Mouse (Mus musculus) small intestine, adult 2 months (tissue): ENCODE measurements around the gene Dram1.

Source experiments
- CTCF ChIP-seq: fragments of 200-500 bp; IDR thresholded peaks from 2 replicates; pipeline ENCODE4 v1.5.1; 2012; ENCODE audit warnings: low read depth, mild to moderate bottlenecking, control low read depth, inconsistent platforms, low read length, moderate library complexity, mixed read lengths; ENCODE audit not compliant: insufficient replicate concordance, insufficient read length; ENCODE audit errors: extremely low read depth
- POLR2A ChIP-seq: fragments of 200-500 bp; IDR thresholded peaks from 2 replicates; pipeline ENCODE4 v1.6.1; 2012; ENCODE audit warnings: low read depth, mild to moderate bottlenecking, control low read depth, inconsistent platforms, low read length, moderate library complexity

DNA sequence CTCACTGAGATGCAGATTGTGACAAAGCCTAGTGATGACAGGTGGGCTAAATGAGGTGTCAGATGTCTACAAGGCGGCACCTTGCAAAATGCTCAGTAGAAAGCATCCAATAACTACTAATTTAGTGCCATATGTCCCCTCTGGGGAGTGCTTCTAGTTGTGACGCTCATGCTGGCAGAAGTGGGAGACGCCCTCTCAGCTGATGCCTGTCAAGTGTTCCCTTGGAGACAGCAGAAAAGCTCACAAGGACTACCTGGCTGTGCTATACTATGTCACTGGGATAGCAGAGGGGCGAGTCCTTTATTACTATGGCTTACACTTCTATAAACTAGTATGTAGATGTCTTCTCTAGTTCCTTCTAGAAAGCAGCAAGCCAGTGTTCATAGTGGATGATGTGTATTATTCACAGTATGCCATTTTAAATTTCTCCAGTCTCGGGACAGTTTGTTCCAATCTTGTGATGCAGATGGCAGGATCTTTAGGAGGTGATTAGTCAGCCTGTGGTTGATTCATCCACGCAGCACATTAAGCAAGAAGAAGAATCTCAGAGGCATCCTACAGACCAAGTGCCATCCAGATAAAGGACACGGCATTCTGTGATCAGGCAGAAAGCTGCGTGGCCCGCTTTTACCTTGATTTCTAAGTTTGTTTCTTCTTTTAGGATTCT is 13.4 kb upstream of the Dram1 start:
- TF ChIP-seq POLR2A (no peak), CTCF (no peak)
